Mouse (Mus musculus) embryonic fibroblast, embryonic 13.5 days (primary cell): ENCODE results near the gene Fbxo3.
"Not testable (repeated sequence)": the region's sequence is repeated elsewhere in the genome, so short reads cannot be mapped to it uniquely, and the experiment has no call there.

Experiments
- CTCF ChIP-seq: IDR thresholded peaks from 2 replicates; pipeline ENCODE4 v1.5.1; 2011; ENCODE audit warnings: mild to moderate bottlenecking, control low read depth, low read length, moderate library complexity, borderline replicate concordance; ENCODE audit not compliant: insufficient read depth
- POLR2A ChIP-seq: IDR thresholded peaks from 2 replicates; pipeline ENCODE4 v1.6.1; 2011; ENCODE audit warnings: low read depth, mild to moderate bottlenecking, control low read depth, low read length, moderate library complexity

DNA sequence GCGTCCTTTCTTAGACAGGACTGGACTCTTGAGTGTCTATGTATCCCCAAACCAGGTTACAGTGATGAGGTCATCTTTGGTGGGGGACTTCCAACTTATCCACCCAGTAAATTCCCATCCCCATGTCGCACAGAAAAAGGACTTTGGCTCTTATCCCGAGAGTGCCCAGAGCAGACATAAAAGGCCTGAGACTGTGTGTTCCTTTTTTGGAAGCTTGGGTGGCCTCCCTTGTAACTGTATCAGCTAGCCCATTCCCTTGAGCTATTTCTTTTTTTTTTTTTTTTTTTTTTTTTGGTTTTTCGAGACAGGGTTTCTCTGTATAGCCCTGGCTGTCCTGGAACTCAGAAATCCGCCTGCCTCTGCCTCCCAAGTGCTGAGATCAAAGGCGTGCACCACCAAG lies 38.0 kb downstream of the Fbxo3 start, which contains the start of gene Gm10912:
- TF ChIP-seq CTCF, POLR2A: not testable (repeated sequence)
